Mouse (Mus musculus): ENCODE results near the gene Mrtfb. TPM values are rescaled to one million over a fixed set of nuclear protein-coding genes. Genes with fewer than 3 reads are reported as not detected.
A peak's percentile ranks its signal among the peaks of the same experiment; 100 is the strongest.

Gene Mrtfb
- polyA plus RNA-seq, 1 experiment from 2014 or later, result 21.8 TPM

GRCm38 (mm10) chr16:13323751-13324150 is 67.5 kb downstream of the Mrtfb start:
- no peak for TF ChIP-seq CTCF (IDR thresholded peaks at IDR 0.05)
- 0 out of 2 replicates have a peak, but pooled peaks have one; percentile 41 for TF ChIP-seq EP300 (IDR thresholded peaks at IDR 0.05)
- Histone ChIP-seq H3K36me3 (ENCODE audit: insufficient read depth, low read length) (0 out of 2 replicates have a peak, but pooled peaks cover 4% of the 10 kb centered on the region), H3K4me2 (replicated peaks; ENCODE audit: low read depth, low read length) (no peak overlapping the region), H3K9me3 (ENCODE audit: low read length) (no peaks in the 10 kb centered on the region), H3K4me3 (ENCODE audit: low read depth, low read length) (no peak overlapping the region), H3K9ac (replicated peaks; ENCODE audit: low read depth) (no peak overlapping the region), H3K27me3 (replicated peaks; ENCODE audit: insufficient read depth, low read length) (no peaks in the 10 kb centered on the region), H3K4me1 (ENCODE audit: insufficient read depth, low read depth, low read length) (no peaks in the 10 kb centered on the region), H3K27ac (ENCODE audit: low read length) (peak overlapping the region; percentile 4; the same call in 1 of the 2 replicates)
- 29% methylated on average over 6 of the region's 6 CpGs for WGBS
- peak; percentile 16; the same call in 1 of the 2 replicates for ATAC-seq
- DNase-seq (ENCODE audit: low spot score), result peak; percentile 57

- H3K4me1 ChIP-seq (ENCODE audit: insufficient read depth, low read depth, low read length), result peaks cover 6% of the 10 kb centered on the region; the same call in 1 of the 2 replicates
- no peak overlapping the region for H3K27ac ChIP-seq (ENCODE audit: low read length)
- DNase-seq (ENCODE audit: low spot score), result no peak
- H3K9ac ChIP-seq (replicated peaks; ENCODE audit: low read depth), result no peak overlapping the region
- no peaks in the 10 kb centered on the region for H3K27me3 ChIP-seq (replicated peaks; ENCODE audit: insufficient read depth, low read length)
- no peak for ATAC-seq
- H3K4me3 ChIP-seq (ENCODE audit: low read depth, low read length), result no peak overlapping the region
- no peak for TF ChIP-seq CTCF (IDR thresholded peaks at IDR 0.05)
- no peak for TF ChIP-seq EP300 (IDR thresholded peaks at IDR 0.05)
- H3K9me3 ChIP-seq (ENCODE audit: low read length), result no peaks in the 10 kb centered on the region
- H3K36me3 ChIP-seq (ENCODE audit: insufficient read depth, low read length), result 0 out of 2 replicates have a peak, but pooled peaks cover 4% of the 10 kb centered on the region
- H3K4me2 ChIP-seq (replicated peaks; ENCODE audit: low read depth, low read length), result no peak overlapping the region
- 93% methylated on average over 3 of the region's 3 CpGs for WGBS
Observed at GRCm38 (mm10) chr16:13326622-13327021, 70.3 kb downstream of the Mrtfb start.

DNA sequence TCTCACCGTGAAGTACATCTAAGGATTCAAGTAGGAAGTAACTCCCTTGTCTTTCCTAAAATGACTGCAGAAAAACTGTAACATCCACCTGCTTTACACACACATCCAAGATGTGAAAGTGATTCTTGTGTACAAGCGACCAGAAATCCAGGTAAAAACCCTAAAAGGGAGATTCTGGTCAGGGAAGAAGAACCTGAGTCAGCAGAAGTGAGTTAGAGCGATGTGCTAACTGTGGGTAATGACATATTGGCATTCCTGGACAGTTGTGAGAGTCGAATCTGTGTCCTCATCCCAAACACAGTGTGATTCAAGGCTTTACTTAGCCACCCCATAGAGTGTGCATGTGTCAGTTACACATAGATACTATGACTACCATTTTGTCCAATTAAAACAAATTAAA is 72.4 kb downstream of the Mrtfb start:
- H3K4me2 ChIP-seq (replicated peaks; ENCODE audit: low read depth, low read length), result no peak overlapping the region
- no peaks in the 10 kb centered on the region for H3K9me3 ChIP-seq (ENCODE audit: low read length)
- no peak for ATAC-seq
- H3K4me3 ChIP-seq (ENCODE audit: low read depth, low read length), result no peak overlapping the region
- WGBS, result 87% methylated on average over 4 of the region's 4 CpGs
- no peak for TF ChIP-seq EP300 (IDR thresholded peaks at IDR 0.05)
- TF ChIP-seq CTCF (IDR thresholded peaks at IDR 0.05), result no peak
- DNase-seq (ENCODE audit: low spot score), result no peak
- H3K4me1 ChIP-seq (ENCODE audit: insufficient read depth, low read depth, low read length), result peaks cover 6% of the 10 kb centered on the region; the same call in 1 of the 2 replicates
- H3K9ac ChIP-seq (replicated peaks; ENCODE audit: low read depth), result no peak overlapping the region
- no peak overlapping the region for H3K27ac ChIP-seq (ENCODE audit: low read length)
- no peaks in the 10 kb centered on the region for H3K27me3 ChIP-seq (replicated peaks; ENCODE audit: insufficient read depth, low read length)
- 0 out of 2 replicates have a peak, but pooled peaks cover 4% of the 10 kb centered on the region for H3K36me3 ChIP-seq (ENCODE audit: insufficient read depth, low read length)

GRCm38 (mm10) chr16:13329640-13330039 is 73.4 kb downstream of the Mrtfb start:
- WGBS, result 65% methylated on average over 3 of the region's 3 CpGs

GRCm38 (mm10) chr16:13330221-13330659 is 74.0 kb downstream of the Mrtfb start:
- peak; percentile 69 for ATAC-seq
- DNase-seq (ENCODE audit: low spot score), result peak; percentile 59
- WGBS, result 41% methylated on average over 6 of the region's 6 CpGs

More at GRCm38 (mm10) chr16:13329640-13330039, 73.4 kb downstream of the Mrtfb start:
- Histone ChIP-seq H3K36me3 (ENCODE audit: insufficient read depth, low read length) (0 out of 2 replicates have a peak, but pooled peaks cover 4% of the 10 kb centered on the region), H3K9ac (replicated peaks; ENCODE audit: low read depth) (no peak overlapping the region), H3K4me3 (ENCODE audit: low read depth, low read length) (no peak overlapping the region), H3K27me3 (replicated peaks; ENCODE audit: insufficient read depth, low read length) (no peaks in the 10 kb centered on the region), H3K9me3 (ENCODE audit: low read length) (no peaks in the 10 kb centered on the region), H3K27ac (ENCODE audit: low read length) (no peak overlapping the region), H3K4me1 (ENCODE audit: insufficient read depth, low read depth, low read length) (peaks cover 6% of the 10 kb centered on the region; the same call in 1 of the 2 replicates), H3K4me2 (replicated peaks; ENCODE audit: low read depth, low read length) (no peak overlapping the region)
- DNase-seq (ENCODE audit: low spot score) (no peak), ATAC-seq (no peak)
- TF ChIP-seq CTCF (IDR thresholded peaks at IDR 0.05) (no peak), EP300 (IDR thresholded peaks at IDR 0.05) (no peak)

DNA sequence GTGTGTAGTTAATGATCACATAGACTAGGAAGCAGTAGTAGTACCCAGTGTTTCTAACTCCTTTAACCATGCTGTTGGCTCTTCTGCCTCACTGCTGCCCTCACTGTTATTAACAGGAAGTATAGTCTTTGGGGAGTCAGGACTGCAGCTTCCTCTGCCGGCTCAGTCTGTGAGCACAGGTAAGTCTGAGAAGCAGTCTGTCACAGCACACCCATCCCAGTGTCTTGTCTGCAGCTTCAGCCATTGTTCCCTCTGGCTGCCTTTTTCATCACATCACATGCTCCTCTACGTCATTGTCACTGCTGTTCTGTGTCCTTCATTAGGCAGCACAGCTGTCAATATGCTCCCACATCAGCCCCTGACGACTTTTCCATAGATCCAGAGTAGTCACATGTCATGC is 75.6 kb downstream of the Mrtfb start:
- ATAC-seq (no peak), DNase-seq (ENCODE audit: low spot score) (no peak)
- Histone ChIP-seq H3K9ac (replicated peaks; ENCODE audit: low read depth) (no peak overlapping the region), H3K4me3 (ENCODE audit: low read depth, low read length) (no peak overlapping the region), H3K4me2 (replicated peaks; ENCODE audit: low read depth, low read length) (no peak overlapping the region), H3K9me3 (ENCODE audit: low read length) (no peaks in the 10 kb centered on the region), H3K36me3 (ENCODE audit: insufficient read depth, low read length) (0 out of 2 replicates have a peak, but pooled peaks cover 4% of the 10 kb centered on the region), H3K27ac (ENCODE audit: low read length) (no peak overlapping the region), H3K27me3 (replicated peaks; ENCODE audit: insufficient read depth, low read length) (no peaks in the 10 kb centered on the region), H3K4me1 (ENCODE audit: insufficient read depth, low read depth, low read length) (peaks cover 6% of the 10 kb centered on the region; the same call in 1 of the 2 replicates)
- TF ChIP-seq CTCF (IDR thresholded peaks at IDR 0.05) (peak; percentile 30), EP300 (IDR thresholded peaks at IDR 0.05) (no peak)
- WGBS, result 57% methylated on average over 3 of the region's 3 CpGs

More at GRCm38 (mm10) chr16:13330221-13330659, 74.0 kb downstream of the Mrtfb start:
- no peak for TF ChIP-seq EP300 (IDR thresholded peaks at IDR 0.05)
- no peak for TF ChIP-seq CTCF (IDR thresholded peaks at IDR 0.05)
- no peak overlapping the region for H3K9ac ChIP-seq (replicated peaks; ENCODE audit: low read depth)
- H3K4me3 ChIP-seq (ENCODE audit: low read depth, low read length), result no peak overlapping the region
- H3K4me2 ChIP-seq (replicated peaks; ENCODE audit: low read depth, low read length), result no peak overlapping the region
- peak overlapping the region; percentile 1; the same call in 1 of the 2 replicates for H3K27ac ChIP-seq (ENCODE audit: low read length)
- H3K27me3 ChIP-seq (replicated peaks; ENCODE audit: insufficient read depth, low read length), result no peaks in the 10 kb centered on the region
- no peaks in the 10 kb centered on the region for H3K9me3 ChIP-seq (ENCODE audit: low read length)
- 0 out of 2 replicates have a peak, but pooled peaks cover 4% of the 10 kb centered on the region for H3K36me3 ChIP-seq (ENCODE audit: insufficient read depth, low read length)
- H3K4me1 ChIP-seq (ENCODE audit: insufficient read depth, low read depth, low read length), result peaks cover 6% of the 10 kb centered on the region; the same call in 1 of the 2 replicates

Data from lung, postnatal 0 days (tissue).